Mouse (Mus musculus) embryonic facial prominence, embryonic 13.5 days (tissue): ENCODE results near the gene Nrxn2. TPM values are rescaled to one million over a fixed set of nuclear protein-coding genes. Genes with fewer than 3 reads are reported as not detected.
A peak's percentile ranks its signal among the peaks of the same experiment; 100 is the strongest.

Experiments
- ATAC-seq: fragments of 200-750 bp; cut with Nextera tagmentation; 2 replicates; pipeline ENCODE4 v1.8.0; 2017; ENCODE audit warnings: low read depth; ENCODE audit not compliant: insufficient number of reproducible peaks, insufficient read depth, low FRiP score, low TSS enrichment
- H3K27ac ChIP-seq: fragments of 300-500 bp; sonication (generic); 2 replicates; pipeline ENCODE4 v1.5.1; 2015; ENCODE audit warnings: moderate library complexity, mild to moderate bottlenecking, inconsistent platforms
- H3K27me3 ChIP-seq: fragments of 300-500 bp; sonication (generic); 2 replicates; pipeline ENCODE4 v1.6.1; 2015; ENCODE audit warnings: mild to moderate bottlenecking, inconsistent platforms
- H3K36me3 ChIP-seq: fragments of 300-500 bp; sonication (generic); 2 replicates; pipeline ENCODE4 v1.6.1; 2015; ENCODE audit warnings: mild to moderate bottlenecking, inconsistent platforms
- H3K4me1 ChIP-seq: fragments of 300-500 bp; sonication (generic); 2 replicates; pipeline ENCODE4 v1.6.1; 2015; ENCODE audit warnings: inconsistent platforms
- H3K4me2 ChIP-seq: fragments of 300-500 bp; sonication (generic); 2 replicates; pipeline ENCODE4 v1.6.1; 2015; ENCODE audit warnings: moderate library complexity, mild to moderate bottlenecking, inconsistent platforms
- H3K4me3 ChIP-seq: fragments of 300-500 bp; sonication (generic); 2 replicates; pipeline ENCODE4 v1.5.1; 2015; ENCODE audit warnings: mild to moderate bottlenecking, inconsistent platforms
- H3K9ac ChIP-seq: fragments of 300-500 bp; sonication (generic); 2 replicates; pipeline ENCODE4 v1.6.1; 2015; ENCODE audit warnings: mild to moderate bottlenecking, inconsistent platforms
- H3K9me3 ChIP-seq: fragments of 300-500 bp; sonication (generic); 2 replicates; pipeline ENCODE4 v1.6.1; 2016; ENCODE audit warnings: inconsistent platforms
- WGBS: fragments of 180-500 bp; shearing (Covaris S2); methylation state at CpG from one replicate; pipeline ENCODE4 v1.1.7; 2015; ENCODE audit warnings: mixed read lengths; 5-methylcytosine and 5-hydroxymethylcytosine counted together
- polyA plus RNA-seq: library from polyadenylated mRNA; unstranded; fragments of >200 nt; fragmentation: Nextera tagmentation; extraction: Ambion mirVana; gene quantifications from 2 replicates; pipeline ENCODE4 v1.2.1, GENCODE M21; 2015

Gene Nrxn2
- polyA plus RNA-seq, 1 experiment from 2014 or later = 2.0 TPM

- Histone ChIP-seq H3K9me3 (no peaks in the 10 kb centered on the region), H3K27ac (no peak overlapping the region), H3K4me1 (no peaks in the 10 kb centered on the region), H3K27me3 (peaks cover 52% of the 10 kb centered on the region), H3K36me3 (no peaks in the 10 kb centered on the region), H3K9ac (no peak overlapping the region), H3K4me2 (no peak overlapping the region), H3K4me3 (no peak overlapping the region)
- ATAC-seq = 0 out of 2 replicates have a peak, but pooled peaks have one; percentile 48
- WGBS = 2% methylated on average over 4 of the region's 4 CpGs
These were observed 70.5 kb downstream of the Nrxn2 start for GRCm38 (mm10) chr19:6489030-6489429.

- Histone ChIP-seq H3K9ac (no peak overlapping the region), H3K9me3 (no peaks in the 10 kb centered on the region), H3K4me1 (no peaks in the 10 kb centered on the region), H3K36me3 (no peaks in the 10 kb centered on the region), H3K27ac (no peak overlapping the region), H3K4me2 (no peak overlapping the region), H3K4me3 (no peak overlapping the region), H3K27me3 (peaks cover 77% of the 10 kb centered on the region)
- WGBS = 81% methylated on average over 8 of the region's 8 CpGs
- no peak for ATAC-seq
These were observed 73.0 kb downstream of the Nrxn2 start for GRCm38 (mm10) chr19:6491538-6491937.

GRCm38 (mm10) chr19:6492124-6492523 lies 73.6 kb downstream of the Nrxn2 start:
- H3K4me2 ChIP-seq = no peak overlapping the region
- H3K27me3 ChIP-seq = peaks cover 82% of the 10 kb centered on the region
- ATAC-seq = no peak
- peak overlapping the region; percentile 27; the same call in 1 of the 2 replicates for H3K9ac ChIP-seq
- H3K4me3 ChIP-seq = no peak overlapping the region
- no peaks in the 10 kb centered on the region for H3K36me3 ChIP-seq
- no peaks in the 10 kb centered on the region for H3K4me1 ChIP-seq
- 22% methylated on average over 12 of the region's 12 CpGs for WGBS
- H3K27ac ChIP-seq = no peak overlapping the region
- no peaks in the 10 kb centered on the region for H3K9me3 ChIP-seq

GRCm38 (mm10) chr19:6493219-6493618 lies 74.7 kb downstream of the Nrxn2 start:
- H3K27ac ChIP-seq = no peak overlapping the region
- no peaks in the 10 kb centered on the region for H3K36me3 ChIP-seq
- H3K4me3 ChIP-seq = no peak overlapping the region
- H3K27me3 ChIP-seq = peaks cover 86% of the 10 kb centered on the region
- H3K4me1 ChIP-seq = peaks cover 7% of the 10 kb centered on the region
- ATAC-seq = no peak
- WGBS = 74% methylated on average over 7 of the region's 7 CpGs
- H3K9me3 ChIP-seq = no peaks in the 10 kb centered on the region
- H3K4me2 ChIP-seq = no peak overlapping the region
- H3K9ac ChIP-seq = no peak overlapping the region

GRCm38 (mm10) chr19:6494032-6494431 lies 75.5 kb downstream of the Nrxn2 start:
- Histone ChIP-seq H3K9ac (no peak overlapping the region), H3K36me3 (no peaks in the 10 kb centered on the region), H3K27ac (no peak overlapping the region), H3K4me1 (peaks cover 12% of the 10 kb centered on the region), H3K27me3 (peaks cover 89% of the 10 kb centered on the region), H3K4me2 (no peak overlapping the region), H3K9me3 (no peaks in the 10 kb centered on the region), H3K4me3 (no peak overlapping the region)
- ATAC-seq = no peak
- WGBS = 55% methylated on average over 7 of the region's 7 CpGs

- ATAC-seq = no peak
These were observed 76.1 kb downstream of the Nrxn2 start for GRCm38 (mm10) chr19:6494504-6495170.

GRCm38 (mm10) chr19:6495714-6496113 lies 77.2 kb downstream of the Nrxn2 start:
- Histone ChIP-seq H3K4me2 (no peak overlapping the region), H3K4me1 (peaks cover 12% of the 10 kb centered on the region), H3K4me3 (no peak overlapping the region), H3K9ac (no peak overlapping the region), H3K27ac (no peak overlapping the region), H3K9me3 (no peaks in the 10 kb centered on the region), H3K27me3 (peaks cover 94% of the 10 kb centered on the region), H3K36me3 (no peaks in the 10 kb centered on the region)
- ATAC-seq = no peak
- WGBS = 37% methylated on average over 8 of the region's 8 CpGs

More at GRCm38 (mm10) chr19:6494504-6495170, 76.1 kb downstream of the Nrxn2 start:
- no peaks in the 10 kb centered on the region for H3K36me3 ChIP-seq
- H3K9me3 ChIP-seq = no peaks in the 10 kb centered on the region
- H3K4me1 ChIP-seq = peaks cover 12% of the 10 kb centered on the region
- H3K4me2 ChIP-seq = no peak overlapping the region
- H3K9ac ChIP-seq = no peak overlapping the region
- H3K27me3 ChIP-seq = peaks cover 92% of the 10 kb centered on the region
- WGBS = 57% methylated on average over 18 of the region's 18 CpGs
- no peak overlapping the region for H3K27ac ChIP-seq
- no peak overlapping the region for H3K4me3 ChIP-seq

- Histone ChIP-seq H3K4me2 (peak overlapping the region; percentile 96), H3K27ac (no peak overlapping the region), H3K4me1 (peaks cover 14% of the 10 kb centered on the region), H3K9me3 (no peaks in the 10 kb centered on the region), H3K27me3 (peaks cover 94% of the 10 kb centered on the region), H3K4me3 (peak overlapping the region; percentile 55), H3K36me3 (no peaks in the 10 kb centered on the region), H3K9ac (no peak overlapping the region)
- no peak for ATAC-seq
- 6% methylated on average over 6 of the region's 6 CpGs for WGBS
These were observed 78.1 kb downstream of the Nrxn2 start for GRCm38 (mm10) chr19:6496462-6497149.

GRCm38 (mm10) chr19:6497150-6497801 lies 78.7 kb downstream of the Nrxn2 start:
- 0% methylated on average over 19 of the region's 39 CpGs for WGBS
- Histone ChIP-seq H3K4me2 (peak overlapping the region; percentile 96), H3K9me3 (no peaks in the 10 kb centered on the region), H3K4me3 (peak overlapping the region; percentile 55), H3K27ac (no peak overlapping the region), H3K27me3 (peaks cover 96% of the 10 kb centered on the region), H3K9ac (peak overlapping the region; percentile 71), H3K4me1 (peaks cover 21% of the 10 kb centered on the region), H3K36me3 (no peaks in the 10 kb centered on the region)
- ATAC-seq = no peak

- under 1% methylated on average over 33 of the region's 39 CpGs for WGBS
- Histone ChIP-seq H3K9me3 (no peaks in the 10 kb centered on the region), H3K4me1 (peaks cover 25% of the 10 kb centered on the region), H3K4me3 (peak overlapping the region; percentile 55), H3K4me2 (peak overlapping the region; percentile 96), H3K9ac (peak overlapping the region; percentile 71), H3K36me3 (no peaks in the 10 kb centered on the region), H3K27me3 (peaks cover 94% of the 10 kb centered on the region), H3K27ac (no peak overlapping the region)
- no peak for ATAC-seq
These were observed 79.3 kb downstream of the Nrxn2 start for GRCm38 (mm10) chr19:6497803-6498202.

- H3K9ac ChIP-seq = peak overlapping the region; percentile 71
- WGBS = 4% methylated on average over 26 of the region's 38 CpGs
- peaks cover 29% of the 10 kb centered on the region for H3K4me1 ChIP-seq
- H3K4me3 ChIP-seq = peak overlapping the region; percentile 55
- no peak for ATAC-seq
- peaks cover 94% of the 10 kb centered on the region for H3K27me3 ChIP-seq
- peak overlapping the region; percentile 96 for H3K4me2 ChIP-seq
- H3K36me3 ChIP-seq = no peaks in the 10 kb centered on the region
- no peak overlapping the region for H3K27ac ChIP-seq
- no peaks in the 10 kb centered on the region for H3K9me3 ChIP-seq
These were observed 80.0 kb downstream of the Nrxn2 start for GRCm38 (mm10) chr19:6498350-6499131.
